Mouse (Mus musculus) cerebellum, postnatal 4 days (tissue): ENCODE data around the gene Orai1.
A peak's percentile ranks its signal among the peaks of the same experiment; 100 is the strongest.

Experiments used
- DNase-seq, 2 experiments: peaks; one replicate each; pipeline ENCODE4 v3.0.0; 2022; ENCODE audit warnings: low spot score in 2 of 2, mixed read lengths in 1 of 2

Gene Orai1

DNA sequence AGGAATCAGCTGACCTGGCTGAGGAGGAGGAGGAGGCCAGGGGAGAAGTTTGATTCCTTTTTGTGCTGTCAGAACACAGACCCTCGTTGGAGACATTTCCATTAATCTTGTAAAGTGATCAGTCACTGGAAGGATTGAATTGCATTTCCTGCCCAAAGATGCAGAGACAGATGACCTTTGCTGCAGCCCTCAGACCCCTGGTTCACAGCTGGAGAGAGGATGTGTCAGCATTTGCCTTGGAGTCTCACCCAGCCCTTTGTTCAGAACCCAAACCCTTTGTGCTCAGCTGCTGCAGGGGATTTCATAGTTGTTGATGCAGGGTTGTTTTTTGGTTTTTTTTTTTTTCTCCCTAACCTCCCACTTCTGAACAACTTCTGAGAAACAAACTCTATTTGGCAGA lies 20.0 kb upstream of the Orai1 start:
- DNase-seq = no peak

DNA sequence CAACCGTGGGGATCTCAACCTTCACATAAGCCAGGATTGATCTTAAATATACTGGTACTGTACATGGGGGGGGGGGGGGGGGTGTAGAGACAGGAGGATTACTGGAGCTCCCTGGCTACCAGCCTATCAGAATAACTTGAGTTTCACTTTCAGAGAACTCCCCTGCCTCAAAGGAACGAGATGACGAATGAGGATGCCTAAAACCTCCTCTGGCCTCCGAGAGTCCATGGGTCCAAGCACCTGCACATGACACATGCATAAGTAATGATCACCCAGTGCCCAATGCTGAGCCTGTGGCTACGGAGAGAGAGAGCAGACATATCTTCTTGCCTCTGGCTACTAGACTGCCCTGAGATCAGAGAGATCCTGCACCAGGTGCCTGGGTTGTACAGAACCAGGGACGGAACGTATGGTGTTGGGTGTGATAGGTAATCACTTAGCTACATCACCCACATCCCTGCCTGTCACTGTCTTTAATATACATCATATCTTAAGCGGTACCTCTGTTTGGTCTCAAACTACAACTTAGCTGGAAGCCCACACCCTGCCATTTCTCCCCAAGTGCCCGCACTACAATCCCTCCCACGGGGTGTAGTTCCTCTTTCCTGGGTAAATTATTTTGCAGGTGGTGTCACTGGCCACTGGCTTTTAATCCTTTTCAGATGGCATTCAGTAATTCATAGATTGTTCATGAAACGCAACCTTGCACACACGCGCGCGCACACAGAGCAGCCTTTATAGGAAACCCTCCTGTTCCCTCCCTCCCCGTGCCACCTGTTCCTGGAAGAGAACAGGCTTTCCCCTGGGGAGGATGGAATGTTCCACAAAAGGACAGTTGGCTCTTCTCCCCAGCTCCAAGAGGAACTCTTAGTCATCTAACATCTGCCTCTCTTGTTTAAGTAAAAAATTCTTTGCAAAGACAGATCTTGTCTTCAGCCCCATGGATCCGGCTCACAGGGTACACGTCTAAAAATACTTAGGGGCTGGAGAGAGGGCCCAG lies 17.4 kb upstream of the Orai1 start:
- no peak for DNase-seq

DNA sequence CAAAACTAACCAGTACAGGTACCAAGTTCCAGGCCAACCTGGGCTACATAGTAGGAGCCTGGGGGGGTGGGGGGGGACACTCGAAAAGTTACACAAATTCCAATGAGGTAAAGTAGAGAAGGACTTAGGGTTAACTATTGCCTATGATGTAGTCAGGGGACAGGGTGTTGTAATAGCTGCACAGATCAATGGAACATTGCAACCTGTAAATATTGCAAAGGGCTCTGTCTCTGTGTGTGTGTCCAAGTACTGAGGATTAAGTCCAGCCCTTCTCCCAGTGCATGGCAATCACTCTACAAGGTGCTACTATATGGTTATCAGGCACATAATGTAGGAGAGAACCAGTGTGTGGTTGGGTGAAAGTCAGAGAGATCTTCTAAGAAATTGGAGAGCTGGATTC lies 14.0 kb upstream of the Orai1 start:
- DNase-seq = no peak

DNA sequence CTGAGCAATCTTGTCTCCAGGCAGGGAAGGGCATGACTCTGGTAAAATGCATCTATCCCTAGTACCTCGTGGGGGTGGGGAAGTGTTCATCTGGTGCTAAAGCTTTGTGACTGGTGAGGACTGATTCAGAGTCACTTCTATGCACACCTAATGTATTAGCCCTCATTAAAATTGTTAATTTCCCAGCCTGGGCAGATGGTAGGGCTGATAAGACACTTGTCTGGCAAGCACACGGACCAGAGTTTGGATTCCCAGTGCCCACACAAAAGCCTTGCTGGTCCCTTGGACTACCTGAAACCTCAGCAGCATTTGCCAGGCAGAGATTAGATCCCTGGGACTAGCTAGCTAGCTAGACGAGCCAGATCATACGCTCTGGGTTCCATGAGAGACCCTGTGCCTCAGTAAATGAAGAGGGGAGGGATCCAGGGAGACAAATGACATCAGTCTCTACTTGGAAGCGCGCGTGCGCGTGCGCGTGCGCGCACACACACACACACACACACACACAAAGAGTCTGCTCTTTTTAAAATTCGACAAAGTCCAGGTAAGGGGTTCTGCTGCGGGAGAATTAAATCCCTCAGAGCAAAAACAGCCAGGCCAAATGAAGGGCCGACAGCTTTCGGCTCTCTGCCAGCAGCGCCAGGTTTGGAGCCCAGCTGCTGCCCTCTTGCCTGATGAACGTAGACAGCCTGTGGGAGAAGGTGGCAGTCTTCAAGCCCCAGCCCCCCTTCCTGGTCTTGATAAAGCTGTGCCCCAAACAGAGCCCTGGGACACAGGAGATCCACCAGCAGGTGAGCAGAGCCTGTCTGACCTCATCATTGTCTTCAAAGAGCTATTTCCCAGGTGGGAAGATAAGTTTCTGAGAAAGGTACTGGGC lies 8.9 kb upstream of the Orai1 start:
- DNase-seq = peak in 1 of 2 experiments; percentile 62

DNA sequence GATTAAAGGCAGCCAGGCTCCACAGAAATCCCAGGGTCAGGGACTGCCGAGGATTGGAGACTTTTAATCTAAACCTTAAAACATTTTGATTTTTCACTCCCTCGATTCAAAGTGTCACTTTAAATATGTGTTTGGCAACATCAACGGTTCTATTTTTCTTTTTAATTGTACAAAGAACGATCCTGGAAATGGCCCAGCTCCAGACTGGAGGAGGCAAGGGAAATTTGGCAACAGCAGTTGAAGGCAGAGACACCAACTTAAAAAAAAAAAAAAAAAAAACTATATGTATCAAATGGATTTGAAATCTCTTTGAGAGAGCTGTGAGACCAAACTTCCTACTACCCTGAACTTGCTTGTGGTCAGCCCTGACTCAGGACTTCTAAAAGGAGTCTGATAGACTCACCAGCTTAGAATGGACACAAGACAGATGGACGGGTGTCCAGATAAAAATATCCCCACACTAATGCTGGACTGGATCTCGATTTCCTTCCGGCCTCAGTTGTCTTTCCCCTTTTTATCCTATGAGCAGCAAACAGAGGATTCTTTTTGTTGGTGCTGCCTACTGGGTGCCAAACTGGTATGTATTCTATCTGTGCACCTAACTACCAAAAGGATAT lies 5.9 kb upstream of the Orai1 start:
- DNase-seq = no peak

DNA sequence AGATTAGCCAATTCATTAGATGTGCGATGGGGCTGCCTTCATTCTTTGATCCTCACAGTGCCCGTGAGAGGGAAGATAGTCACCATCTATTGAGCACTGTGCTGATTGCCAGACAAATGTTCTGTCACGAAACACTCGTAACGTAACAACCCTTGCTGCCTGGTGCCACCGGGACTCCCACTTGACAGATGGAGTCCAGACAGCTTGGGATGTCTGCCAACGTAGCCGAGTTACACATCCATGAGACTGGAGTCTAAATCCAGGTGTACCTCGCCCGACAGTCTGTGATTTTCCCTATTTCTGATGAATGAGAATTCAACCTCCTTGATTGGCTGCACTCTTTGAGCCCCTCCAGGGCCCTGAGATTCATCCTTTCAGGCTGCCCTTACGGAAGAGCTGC lies 5.0 kb upstream of the Orai1 start:
- peak in 1 of 2 experiments; percentile 44 for DNase-seq

DNA sequence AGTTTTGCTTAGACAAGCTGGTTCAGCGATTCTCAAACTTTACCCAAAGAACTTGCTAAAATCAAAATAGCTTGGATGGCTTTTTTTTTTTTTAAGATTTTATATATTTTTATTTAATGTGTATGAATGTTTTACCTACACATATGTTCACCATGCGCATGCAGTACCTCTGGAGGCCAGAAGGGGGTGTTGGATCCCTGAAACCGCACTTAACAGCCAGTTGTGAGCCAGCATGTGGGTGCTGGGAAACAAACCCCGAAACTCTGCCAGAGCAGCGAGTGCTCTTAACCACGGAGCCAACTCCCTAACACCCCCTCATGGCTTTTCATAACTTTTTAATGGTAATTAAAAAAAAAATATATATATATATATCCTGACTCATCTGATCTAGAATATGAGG lies 4.1 kb upstream of the Orai1 start:
- DNase-seq = no peak

DNA sequence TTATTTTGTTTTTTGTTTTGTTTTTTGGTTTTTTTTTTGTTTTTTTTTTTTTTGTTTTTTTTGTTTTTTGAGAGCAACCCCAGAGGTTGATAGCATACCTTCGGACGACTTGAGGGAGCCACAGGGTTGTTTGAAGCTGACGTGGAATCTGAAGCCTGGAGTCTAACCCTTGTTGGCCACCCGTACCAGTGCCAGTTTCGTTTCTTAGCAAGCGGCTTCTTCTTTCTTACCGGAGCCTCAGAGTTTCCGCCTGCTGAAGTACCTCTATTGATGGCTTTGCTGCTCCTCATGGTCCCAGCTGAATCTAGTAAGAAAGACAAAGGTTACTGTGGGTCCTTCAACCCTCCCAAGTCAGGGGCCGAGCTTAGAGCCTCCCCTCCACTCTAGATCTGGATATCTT lies 3.2 kb upstream of the Orai1 start:
- DNase-seq = no peak

DNA sequence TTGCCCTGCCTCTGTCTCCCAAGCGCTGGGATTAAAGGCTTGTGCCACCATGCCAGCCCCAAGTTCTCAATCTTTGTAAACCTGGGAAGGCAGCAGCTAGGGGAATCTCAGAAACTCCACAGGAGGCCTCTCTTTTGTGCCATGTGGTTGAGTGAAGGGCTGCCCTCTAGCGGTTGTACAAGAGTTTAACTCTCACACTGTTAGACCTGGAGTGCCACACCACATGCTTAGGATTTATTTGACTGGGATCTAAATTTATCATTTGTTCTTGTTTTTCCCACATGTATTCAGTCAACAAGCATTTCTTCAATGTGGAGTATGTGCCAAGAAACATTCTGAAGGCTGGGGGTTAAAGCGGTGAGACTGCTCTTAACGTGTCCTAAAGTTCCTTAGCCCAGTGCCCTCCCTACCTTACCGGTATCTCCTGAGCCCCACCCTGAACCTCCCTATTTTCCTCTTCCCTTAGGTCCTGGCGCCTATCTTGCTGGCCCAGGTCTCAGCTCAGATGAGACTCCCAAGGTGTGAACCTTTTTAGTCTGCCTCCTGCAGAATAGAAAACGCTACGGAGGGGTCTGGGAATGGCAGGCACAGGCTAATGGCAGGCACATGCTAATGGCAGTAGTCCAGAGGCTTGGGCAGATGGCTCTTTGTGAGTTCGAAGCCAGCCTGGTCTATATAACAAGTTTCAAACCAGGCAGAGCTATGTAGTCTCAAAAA lies 1.1 kb upstream of the Orai1 start:
- DNase-seq = peak in 1 of 2 experiments; percentile 63

DNA sequence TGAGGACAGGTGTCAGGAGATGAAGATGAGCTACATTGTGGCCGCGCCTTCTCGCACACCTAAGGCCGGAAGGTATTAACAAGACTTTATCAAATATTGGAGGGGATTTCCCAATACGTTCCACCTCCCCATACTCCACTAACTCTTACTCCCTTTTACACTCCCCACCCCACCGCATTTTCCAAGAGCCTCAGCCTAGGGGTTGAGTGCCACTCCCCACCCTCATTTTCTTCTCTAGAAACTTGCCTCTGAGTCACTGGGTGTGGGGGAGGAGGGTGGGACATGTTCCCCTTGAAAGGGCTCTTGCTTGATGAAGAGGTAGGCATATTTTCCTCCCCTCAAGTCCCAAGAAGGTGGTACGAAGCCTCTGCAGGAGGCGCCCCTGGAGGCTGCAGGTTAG lies 1.0 kb downstream of the Orai1 start:
- DNase-seq = no peak

DNA sequence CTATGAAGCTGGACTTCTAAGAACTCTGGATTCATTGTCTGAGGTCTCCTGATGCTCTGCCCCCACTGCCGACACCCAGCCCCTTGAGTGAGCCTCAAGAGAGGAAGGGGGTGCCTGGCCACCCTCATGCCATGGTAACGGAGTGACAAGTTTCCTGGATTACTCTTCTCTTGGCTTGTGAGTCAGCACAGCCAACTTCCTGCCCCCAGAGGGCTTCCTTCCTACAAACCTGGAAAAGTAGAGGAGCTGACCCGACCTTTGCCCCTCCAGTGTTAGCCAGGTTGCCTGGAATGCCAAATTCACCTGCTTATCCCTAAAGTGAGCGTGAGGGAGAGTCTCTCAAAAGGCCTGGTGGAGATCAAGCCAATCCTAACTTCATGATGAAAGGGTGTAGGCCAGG lies 2.6 kb downstream of the Orai1 start:
- DNase-seq = no peak

DNA sequence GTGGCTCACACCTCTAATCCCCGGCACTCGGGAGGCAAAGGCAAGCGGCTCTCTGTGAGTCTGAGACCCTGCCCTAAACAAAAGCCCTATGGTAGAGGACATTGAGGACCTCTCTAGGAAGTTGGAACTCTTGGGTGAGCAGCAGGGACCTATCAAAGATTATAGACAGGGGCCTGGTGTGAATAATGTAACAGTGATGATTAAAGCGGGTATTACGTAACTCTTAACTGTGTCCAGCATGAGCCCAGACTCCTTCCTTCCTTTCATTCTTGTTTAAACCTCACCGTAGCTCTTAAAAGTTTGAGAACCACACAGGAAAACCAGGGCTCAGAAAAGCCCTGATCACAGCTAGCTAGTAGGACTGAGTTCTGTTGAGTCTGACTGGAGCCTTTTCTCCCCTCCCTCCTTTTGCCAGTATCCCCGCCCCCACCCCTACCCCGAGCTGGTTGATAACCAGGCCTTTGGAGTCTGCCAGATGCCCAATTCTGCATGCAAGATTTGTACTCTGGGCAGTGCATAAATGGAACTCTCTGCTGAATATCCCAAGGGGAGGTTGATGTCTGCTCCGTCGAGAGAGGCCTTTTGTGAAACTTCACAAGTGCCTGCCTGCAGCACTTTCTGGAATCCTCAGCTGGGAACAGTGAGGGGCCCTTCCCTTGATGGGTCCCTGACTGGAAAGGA lies 4.6 kb downstream of the Orai1 start:
- no peak for DNase-seq

DNA sequence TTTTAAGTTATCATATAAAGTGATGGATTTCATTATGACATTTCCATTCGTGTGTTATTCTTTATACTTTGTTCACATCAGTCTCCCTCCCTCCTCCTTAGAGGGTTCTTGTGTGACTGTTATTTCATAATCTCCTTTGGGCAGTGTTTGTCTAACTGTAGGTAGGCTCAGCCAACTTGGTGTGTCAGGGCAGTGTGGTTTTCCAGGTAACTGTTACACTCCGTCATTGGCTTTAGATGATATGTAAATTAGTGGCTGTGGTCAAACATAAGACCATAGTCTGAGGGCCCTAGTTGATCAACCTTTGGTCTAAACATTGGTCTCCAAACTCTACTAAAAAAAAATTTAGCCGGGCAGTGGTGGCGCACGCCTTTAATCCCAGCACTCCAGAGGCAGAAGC lies 5.6 kb downstream of the Orai1 start:
- no peak for DNase-seq

DNA sequence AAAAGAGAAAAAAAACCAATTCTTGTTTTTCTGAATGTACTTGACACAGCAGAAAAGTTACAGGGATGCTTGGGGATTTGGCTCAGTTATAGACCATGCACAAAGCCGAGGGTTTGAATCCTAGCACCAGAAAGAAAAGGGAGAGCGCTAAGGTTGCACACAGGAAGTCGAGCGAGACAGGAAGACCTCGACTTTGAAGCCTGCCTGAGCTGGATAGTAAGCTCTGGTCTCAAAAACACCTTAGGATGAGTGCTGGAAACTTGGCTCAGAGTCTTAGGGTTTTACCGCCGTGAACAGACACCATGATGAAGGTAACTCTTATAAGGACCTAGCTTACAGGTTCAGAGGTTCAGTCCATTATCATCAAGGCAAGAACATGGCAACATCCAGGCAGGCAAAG lies 6.6 kb downstream of the Orai1 start:
- no peak for DNase-seq

DNA sequence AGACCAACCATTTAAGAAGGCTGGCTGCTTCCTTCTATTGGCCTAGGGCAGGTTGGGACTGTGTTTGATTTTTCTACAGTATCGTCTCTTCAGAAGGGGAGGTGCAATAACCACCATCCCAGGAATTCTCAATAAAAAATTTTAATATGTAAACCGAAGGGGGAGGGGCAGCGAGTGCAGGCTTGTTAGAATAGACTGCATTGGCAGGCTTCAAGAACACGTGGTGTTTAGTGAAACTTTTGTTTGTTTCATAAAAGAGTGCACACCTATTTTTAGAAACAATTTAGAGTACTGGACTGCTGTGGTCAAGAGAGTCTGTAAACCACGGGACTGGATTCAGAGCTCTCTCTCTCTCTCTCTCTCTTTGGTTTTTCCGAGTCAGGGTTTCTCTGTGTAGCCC lies 8.2 kb downstream of the Orai1 start:
- DNase-seq = no peak

DNA sequence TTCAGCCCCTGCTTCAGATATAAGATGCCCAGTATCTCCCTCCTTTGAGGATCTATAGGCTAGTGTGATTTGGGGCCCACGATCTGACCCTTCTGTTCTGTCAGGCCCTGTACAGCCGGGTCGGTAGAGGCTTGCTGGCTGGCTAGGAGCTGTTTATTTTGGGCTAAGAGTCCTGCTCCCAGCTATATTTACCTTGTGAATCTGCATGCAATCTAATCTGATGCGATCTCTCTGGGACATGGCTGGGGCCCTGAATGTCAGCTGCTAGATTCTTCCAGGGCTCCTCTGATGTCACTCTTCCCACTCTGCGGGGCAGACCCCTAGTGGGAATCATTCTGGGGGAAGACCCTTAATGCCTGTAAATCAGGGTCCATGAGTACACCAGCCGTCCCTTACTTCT lies 9.4 kb downstream of the Orai1 start:
- no peak for DNase-seq

DNA sequence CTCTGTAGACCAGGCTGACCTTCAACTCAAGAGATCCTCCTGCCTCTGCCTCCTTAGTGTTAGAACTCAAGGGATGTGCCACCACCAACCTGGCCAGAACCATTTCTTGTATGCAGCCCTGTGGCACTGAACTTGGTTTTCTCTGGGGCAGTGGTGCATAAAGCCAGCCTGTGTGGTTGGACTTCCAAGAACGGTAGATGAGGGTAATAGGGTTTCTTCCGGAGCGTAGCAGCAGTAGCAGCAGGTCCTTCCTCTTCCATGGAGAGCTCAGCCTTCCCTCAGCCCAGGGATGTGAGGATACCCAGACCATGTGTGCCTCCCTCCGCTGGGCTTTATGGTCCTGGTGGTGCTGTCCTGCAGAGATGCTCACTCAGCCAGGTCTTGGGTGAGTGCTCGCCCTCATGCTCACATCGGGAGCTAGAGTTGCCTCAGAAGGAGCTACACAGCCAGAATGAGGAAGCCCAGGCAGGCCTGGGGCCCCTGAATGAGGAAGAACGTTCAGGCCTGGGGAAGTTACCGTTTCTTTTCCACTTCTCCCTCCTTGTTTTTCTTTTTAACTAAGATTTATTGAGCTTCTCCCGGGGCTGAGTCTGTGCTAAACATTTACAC lies 10.2 kb downstream of the Orai1 start:
- DNase-seq = no peak

DNA sequence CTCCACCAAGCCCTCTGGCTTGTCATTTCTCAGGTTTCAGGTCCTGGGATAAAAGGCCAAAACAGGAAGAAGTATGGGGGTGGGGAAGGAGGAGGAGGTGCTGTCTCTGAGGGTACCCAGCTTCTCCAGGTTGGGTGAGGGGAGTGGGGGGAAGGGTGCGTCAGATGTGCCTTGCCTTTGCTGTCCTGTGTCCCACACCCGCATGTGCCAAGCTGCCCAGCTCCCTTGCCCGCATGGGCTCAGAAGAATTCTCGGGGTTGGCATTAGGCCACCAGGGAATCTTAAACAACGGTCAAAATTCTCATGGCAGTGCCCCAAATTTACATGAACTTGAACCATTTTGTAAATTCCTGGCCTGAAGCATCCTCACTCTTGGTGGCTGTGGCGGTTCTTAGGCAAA lies 11.5 kb downstream of the Orai1 start:
- no peak for DNase-seq

DNA sequence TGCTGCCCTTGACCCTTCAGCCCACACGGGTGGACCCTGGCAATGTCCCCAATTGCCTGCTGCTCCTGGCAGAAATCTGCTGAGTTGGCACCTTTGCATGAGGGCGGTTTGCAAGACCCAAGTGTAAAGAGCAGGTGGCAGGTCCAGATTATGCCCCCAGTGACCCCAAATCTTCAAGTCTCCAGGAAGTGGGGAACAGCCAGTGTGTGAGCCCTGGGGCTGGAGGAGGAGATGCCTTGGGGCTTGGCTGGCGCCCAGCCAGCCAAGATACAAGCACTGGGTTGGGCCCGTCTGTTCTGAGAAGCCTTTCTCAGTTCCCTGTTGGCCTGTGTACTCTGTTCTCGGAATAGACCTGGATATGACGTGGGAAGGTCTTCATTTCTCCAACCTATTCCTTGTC lies 12.6 kb downstream of the Orai1 start:
- DNase-seq = no peak

DNA sequence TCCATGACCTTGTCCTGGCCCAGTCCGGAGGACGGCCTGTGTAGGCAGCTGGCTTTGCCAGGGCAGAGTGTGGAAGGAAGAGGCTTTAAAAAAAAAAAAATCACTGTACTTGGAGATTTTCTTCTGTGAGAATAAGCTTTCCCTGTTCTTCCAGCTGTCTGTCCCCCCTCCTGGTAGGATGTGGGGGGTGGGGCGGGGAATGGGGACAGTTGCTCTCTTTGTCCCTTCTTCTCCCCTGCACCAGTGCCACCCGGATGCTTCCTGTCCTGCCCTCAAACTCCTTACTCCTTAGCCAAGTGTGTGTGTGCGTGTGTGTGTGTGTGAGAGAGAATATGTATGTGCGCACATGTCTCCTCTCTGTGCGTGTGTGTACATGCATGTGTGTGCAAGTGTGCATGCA lies 14.9 kb downstream of the Orai1 start:
- DNase-seq = no peak

DNA sequence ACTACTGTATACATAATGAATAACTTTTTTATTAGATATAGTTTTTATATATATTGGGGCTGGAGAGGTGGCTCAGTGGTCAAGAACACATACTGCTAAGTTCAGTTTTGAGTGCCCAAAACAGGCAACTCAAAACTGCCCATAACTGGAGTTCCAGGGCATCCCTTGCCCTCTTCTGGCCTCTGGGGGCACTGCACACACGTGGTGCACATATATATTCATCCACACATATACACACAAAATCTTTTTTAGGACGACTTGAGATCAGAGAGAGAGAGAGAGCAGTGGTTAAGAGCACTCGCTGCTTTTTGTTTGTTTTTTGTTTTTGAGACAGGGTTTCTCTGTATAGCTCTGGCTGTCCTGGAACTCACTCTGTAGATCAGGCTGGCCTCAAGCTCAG lies 16.4 kb downstream of the Orai1 start:
- DNase-seq = no peak
